Mouse (Mus musculus): ENCODE measurements around the gene Synj1.

GRCm38 (mm10) chr16:90907250-90907649 lies 103.9 kb downstream of the Synj1 start:
- TF ChIP-seq CTCF (IDR thresholded peaks at IDR 0.05; ENCODE audit: borderline replicate concordance, insufficient read depth, low read depth, low read length) (no peak), POLR2A (IDR thresholded peaks at IDR 0.05; ENCODE audit: borderline replicate concordance, insufficient read depth, low read length) (no peak)
